Mouse (Mus musculus) embryonic facial prominence, embryonic 10.5 days (tissue): ENCODE measurements around the gene Ubtd2. TPM values are rescaled to one million over a fixed set of nuclear protein-coding genes. Genes with fewer than 3 reads are reported as not detected.
A peak's percentile ranks its signal among the peaks of the same experiment; 100 is the strongest.

ENCODE experiments used
- DNase-seq: peaks from one replicate; pipeline ENCODE4 v3.0.0-alpha.2; 2017; ENCODE audit warnings: low spot score
- H3K27ac ChIP-seq: fragments of 300-500 bp; sonication (generic); replicated peaks from 2 replicates; pipeline ENCODE4 v1.5.1; 2016; ENCODE audit warnings: mild to moderate bottlenecking
- H3K27me3 ChIP-seq: fragments of 300-500 bp; sonication (generic); replicated peaks from 2 replicates; pipeline ENCODE4 v1.6.1; 2016; ENCODE audit warnings: low read depth, mild to moderate bottlenecking; ENCODE audit not compliant: poor library complexity, severe bottlenecking
- H3K36me3 ChIP-seq: fragments of 300-500 bp; sonication (generic); replicated peaks from 2 replicates; pipeline ENCODE4 v1.6.1; 2016; ENCODE audit warnings: mild to moderate bottlenecking, moderate library complexity
- H3K4me1 ChIP-seq: fragments of 300-500 bp; sonication (generic); 2 replicates; pipeline ENCODE4 v1.6.1; 2016
- H3K4me3 ChIP-seq: fragments of 300-500 bp; sonication (generic); 2 replicates; pipeline ENCODE4 v1.5.1; 2016; ENCODE audit warnings: mild to moderate bottlenecking, moderate library complexity
- H3K9me3 ChIP-seq: fragments of 300-500 bp; sonication (generic); 2 replicates; pipeline ENCODE4 v1.6.1; 2016; ENCODE audit warnings: mild to moderate bottlenecking
- WGBS: fragments of 180-500 bp; shearing (Covaris S2); methylation state at CpG from one replicate; pipeline ENCODE4 v1.1.7; 2016; 5-methylcytosine and 5-hydroxymethylcytosine counted together
- polyA plus RNA-seq: library from polyadenylated mRNA; unstranded; fragments of >200 nt; fragmentation: Nextera tagmentation; extraction: Ambion mirVana; gene quantifications from 2 replicates; pipeline ENCODE4 v1.2.1, GENCODE M21; 2016

Gene Ubtd2
- polyA plus RNA-seq, 1 experiment from 2014 or later = 84.0 TPM

- H3K27me3 ChIP-seq = no peaks in the 10 kb centered on the region
- no peak for DNase-seq
- H3K4me3 ChIP-seq = no peak overlapping the region
- peaks cover 43% of the 10 kb centered on the region for H3K4me1 ChIP-seq
- H3K27ac ChIP-seq = 0 out of 2 replicates have a peak overlapping the region, but pooled peaks have one; percentile 51
- H3K36me3 ChIP-seq = no peaks in the 10 kb centered on the region
- WGBS = 47% methylated on average over 8 of the region's 8 CpGs
- no peaks in the 10 kb centered on the region for H3K9me3 ChIP-seq
Measured at GRCm38 (mm10) chr11:32565088-32565487, 109.9 kb downstream of the Ubtd2 start.

- H3K9me3 ChIP-seq = no peaks in the 10 kb centered on the region
- H3K4me1 ChIP-seq = peaks cover 43% of the 10 kb centered on the region
- WGBS = 89% methylated on average over 6 of the region's 6 CpGs
- H3K27ac ChIP-seq = no peak overlapping the region
- no peak for DNase-seq
- H3K27me3 ChIP-seq = no peaks in the 10 kb centered on the region
- H3K4me3 ChIP-seq = no peak overlapping the region
- H3K36me3 ChIP-seq = no peaks in the 10 kb centered on the region
Measured at GRCm38 (mm10) chr11:32566184-32566583, 111.0 kb downstream of the Ubtd2 start.

Other genes starting within 250 kb of the Ubtd2 start
- 102 and 106 TPM in 2 replicates for gene Snrnp25, start 250.0 kb upstream of the Ubtd2 start, polyA plus RNA-seq
- 32.2 and 33.1 TPM in 2 replicates for gene Rhbdf1, start 233.1 kb upstream of the Ubtd2 start, polyA plus RNA-seq
- 31.3 and 33.2 TPM in 2 replicates for gene Mpg, start 228.9 kb upstream of the Ubtd2 start, polyA plus RNA-seq
- gene Nprl3, start 187.7 kb upstream of the Ubtd2 start, polyA plus RNA-seq = 45.9 and 47.8 TPM in 2 replicates
- 2,457 and 2,745 TPM in 2 replicates for gene Hba-x, start 179.0 kb upstream of the Ubtd2 start, polyA plus RNA-seq
- 1,672 and 2,000 TPM in 2 replicates for gene Hba-a1, start 171.9 kb upstream of the Ubtd2 start, polyA plus RNA-seq
- gene Hbq1b, start 168.4 kb upstream of the Ubtd2 start, polyA plus RNA-seq = 3.9 and 6.1 TPM in 2 replicates
- 3,087 and 3,755 TPM in 2 replicates for gene Hba-a2, start 158.9 kb upstream of the Ubtd2 start, polyA plus RNA-seq
- not detected in 2 replicates for gene Hbq1a, start 155.3 kb upstream of the Ubtd2 start, polyA plus RNA-seq
- 28.3 and 29.6 TPM in 2 replicates for gene Sh3pxd2b, start 107.5 kb upstream of the Ubtd2 start, polyA plus RNA-seq
- gene Efcab9, start 76.7 kb downstream of the Ubtd2 start, polyA plus RNA-seq = 0.39 TPM in 1 of 2 replicates, not detected in the other
- 2.2 and 3.0 TPM in 2 replicates for gene Stk10, start 77.9 kb downstream of the Ubtd2 start, polyA plus RNA-seq
- 88.8 and 93.2 TPM in 2 replicates for gene Fbxw11, start 187.4 kb downstream of the Ubtd2 start, polyA plus RNA-seq